Mouse (Mus musculus): ENCODE results near the gene Eif2b3. TPM values are rescaled to one million over a fixed set of nuclear protein-coding genes. Genes with fewer than 3 reads are reported as not detected.
A peak's percentile ranks its signal among the peaks of the same experiment; 100 is the strongest.

Gene Eif2b3
- polyA plus RNA-seq, 1 experiment from 2014 or later, result 46.3 TPM

DNA sequence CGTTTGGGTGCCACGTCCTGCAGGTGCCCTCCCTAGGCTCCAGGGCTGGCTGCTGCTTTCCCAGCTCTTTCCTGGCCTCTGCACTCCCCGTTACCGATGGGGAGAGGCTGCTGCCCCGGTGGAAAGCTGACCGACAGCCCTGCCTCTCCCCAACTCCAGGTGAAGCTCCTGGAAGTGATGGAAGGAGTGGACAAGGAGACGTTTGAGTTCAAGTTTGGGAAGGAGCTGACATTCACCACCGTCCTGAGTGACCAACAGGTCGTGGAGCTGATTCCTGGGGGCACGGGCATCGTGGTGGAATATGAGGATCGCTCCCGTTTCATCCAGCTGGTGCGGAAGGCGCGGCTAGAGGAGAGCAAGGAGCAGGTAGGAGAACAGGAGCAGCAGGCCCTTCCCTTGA, 17.2 kb upstream of the Eif2b3 start:
- 91% methylated on average over 16 of the region's 16 CpGs for WGBS
- no peak overlapping the region for H3K27ac ChIP-seq
- no peak for ATAC-seq (ENCODE audit: low FRiP score)
- H3K9me3 ChIP-seq, result no peaks in the 10 kb centered on the region
- no peaks in the 10 kb centered on the region for H3K27me3 ChIP-seq
- no peak overlapping the region for H3K4me2 ChIP-seq
- H3K9ac ChIP-seq, result no peak overlapping the region
- H3K4me3 ChIP-seq, result no peak overlapping the region
- H3K36me3 ChIP-seq, result peaks cover 75% of the 10 kb centered on the region
- no peaks in the 10 kb centered on the region for H3K4me1 ChIP-seq (replicated peaks)

DNA sequence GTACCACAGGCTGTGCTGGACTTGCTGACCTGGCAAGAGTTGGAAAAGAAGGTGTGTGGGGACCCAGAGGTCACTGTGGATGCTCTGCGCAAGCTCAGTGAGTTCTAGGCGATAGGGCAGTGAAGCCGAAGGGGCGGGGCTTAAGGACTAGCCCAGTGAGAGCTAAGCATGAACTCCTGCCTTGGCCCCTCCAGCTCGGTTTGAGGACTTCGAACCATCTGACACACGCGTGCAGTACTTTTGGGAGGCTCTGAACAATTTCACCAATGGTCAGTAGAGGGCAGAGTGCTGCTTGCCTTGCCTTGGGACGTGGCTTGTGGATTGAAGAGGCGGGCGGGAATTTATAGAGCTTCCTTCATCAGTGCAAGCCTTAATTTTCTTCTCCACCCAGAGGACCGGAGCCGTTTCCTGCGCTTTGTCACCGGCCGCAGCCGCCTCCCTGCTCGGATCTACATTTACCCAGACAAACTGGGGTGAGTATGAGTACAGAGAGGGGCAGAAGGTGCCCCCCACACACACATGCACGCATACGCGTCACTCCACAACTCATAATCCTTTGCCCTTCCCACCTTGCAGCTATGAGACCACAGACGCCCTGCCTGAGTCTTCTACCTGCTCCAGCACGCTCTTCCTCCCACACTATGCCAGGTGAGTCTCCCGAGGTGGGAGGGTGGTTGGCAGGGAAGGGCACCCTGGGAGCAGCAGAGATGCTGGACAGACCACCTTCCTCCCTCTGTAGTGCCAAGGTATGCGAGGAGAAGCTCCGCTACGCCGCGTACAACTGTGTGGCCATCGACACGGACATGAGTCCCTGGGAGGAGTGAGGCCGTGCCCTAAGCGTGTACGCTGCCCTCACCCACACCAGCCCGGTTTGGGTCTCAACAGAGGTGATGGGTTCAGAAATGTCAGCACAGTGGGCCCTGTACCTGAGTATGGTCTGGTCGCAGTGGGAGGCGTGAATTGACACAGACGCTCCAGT, 16.4 kb upstream of the Eif2b3 start:
- Histone ChIP-seq H3K4me1 (replicated peaks) (no peaks in the 10 kb centered on the region), H3K27me3 (no peaks in the 10 kb centered on the region), H3K4me3 (no peak overlapping the region), H3K27ac (no peak overlapping the region), H3K9me3 (no peaks in the 10 kb centered on the region), H3K36me3 (peaks cover 70% of the 10 kb centered on the region), H3K9ac (no peak overlapping the region), H3K4me2 (no peak overlapping the region)
- peak; percentile 60 for ATAC-seq (ENCODE audit: low FRiP score)
- WGBS, result 57% methylated on average over 38 of the region's 38 CpGs

DNA sequence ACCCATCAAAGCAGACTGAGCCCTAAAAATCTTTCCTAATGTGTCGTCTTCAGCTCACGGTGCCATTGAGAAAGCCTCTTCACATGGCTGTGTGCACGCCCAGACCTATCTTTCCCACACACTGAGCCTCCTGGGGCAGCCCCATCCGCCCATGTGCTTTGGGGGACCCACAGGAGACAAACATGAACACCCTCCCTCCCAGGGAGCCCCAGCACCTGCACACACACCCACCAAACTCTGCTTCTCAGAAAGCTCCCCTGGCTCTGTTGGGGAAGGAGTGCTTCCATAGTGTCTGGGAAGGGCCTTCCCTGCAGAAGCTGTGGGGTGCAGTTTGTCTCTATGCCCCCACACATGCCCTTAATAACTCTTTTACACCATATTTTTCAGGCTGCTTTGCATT, 14.6 kb upstream of the Eif2b3 start:
- peaks cover 53% of the 10 kb centered on the region for H3K36me3 ChIP-seq
- H3K27ac ChIP-seq, result no peak overlapping the region
- H3K9ac ChIP-seq, result no peak overlapping the region
- no peak overlapping the region for H3K4me3 ChIP-seq
- 88% methylated on average over 4 of the region's 4 CpGs for WGBS
- H3K27me3 ChIP-seq, result no peaks in the 10 kb centered on the region
- H3K9me3 ChIP-seq, result no peaks in the 10 kb centered on the region
- no peak overlapping the region for H3K4me2 ChIP-seq
- ATAC-seq (ENCODE audit: low FRiP score), result no peak
- no peaks in the 10 kb centered on the region for H3K4me1 ChIP-seq (replicated peaks)

DNA sequence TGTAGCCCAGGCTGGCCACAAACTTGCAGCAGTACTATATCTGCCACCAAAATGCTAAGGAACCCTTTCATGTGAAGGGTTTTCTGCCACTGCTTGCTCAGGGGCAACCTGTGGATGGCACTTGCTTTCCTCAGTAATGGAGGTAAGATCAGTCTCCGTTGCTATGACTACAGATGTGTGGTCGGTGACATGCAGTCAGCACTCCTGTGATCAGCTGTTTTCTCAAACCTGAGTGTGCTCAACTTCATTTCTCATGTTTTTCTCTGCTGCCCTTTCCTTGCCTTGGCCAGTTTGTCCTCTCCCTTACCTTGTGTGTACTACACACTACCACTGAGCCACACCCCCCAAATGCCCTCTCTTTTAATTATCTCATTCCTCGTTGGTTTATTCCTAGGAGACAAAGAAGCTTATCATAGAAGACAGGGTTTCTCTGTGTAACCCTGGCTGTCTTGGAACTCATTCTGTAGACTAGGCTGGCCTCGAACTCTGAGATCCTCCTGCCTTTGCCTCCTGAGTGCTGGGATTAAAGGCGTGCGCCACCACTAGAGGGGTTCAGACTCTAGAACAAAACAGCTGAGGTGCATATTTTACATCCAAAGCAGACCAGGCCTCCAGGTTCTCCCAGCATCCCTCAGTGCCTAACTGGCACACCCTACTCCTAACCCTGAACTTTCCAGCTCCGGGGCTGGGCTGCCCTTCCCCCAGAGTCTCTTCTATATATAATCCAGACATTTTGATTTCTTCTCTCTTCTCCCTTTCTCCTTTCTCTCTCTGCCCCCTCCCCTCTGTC, 13.4 kb upstream of the Eif2b3 start:
- no peak for ATAC-seq (ENCODE audit: low FRiP score)
- Histone ChIP-seq H3K27me3 (no peaks in the 10 kb centered on the region), H3K9me3 (no peaks in the 10 kb centered on the region), H3K36me3 (peaks cover 41% of the 10 kb centered on the region), H3K27ac (no peak overlapping the region), H3K9ac (no peak overlapping the region), H3K4me3 (no peak overlapping the region), H3K4me1 (replicated peaks) (no peaks in the 10 kb centered on the region), H3K4me2 (no peak overlapping the region)
- WGBS, result 77% methylated on average over 7 of the region's 7 CpGs

DNA sequence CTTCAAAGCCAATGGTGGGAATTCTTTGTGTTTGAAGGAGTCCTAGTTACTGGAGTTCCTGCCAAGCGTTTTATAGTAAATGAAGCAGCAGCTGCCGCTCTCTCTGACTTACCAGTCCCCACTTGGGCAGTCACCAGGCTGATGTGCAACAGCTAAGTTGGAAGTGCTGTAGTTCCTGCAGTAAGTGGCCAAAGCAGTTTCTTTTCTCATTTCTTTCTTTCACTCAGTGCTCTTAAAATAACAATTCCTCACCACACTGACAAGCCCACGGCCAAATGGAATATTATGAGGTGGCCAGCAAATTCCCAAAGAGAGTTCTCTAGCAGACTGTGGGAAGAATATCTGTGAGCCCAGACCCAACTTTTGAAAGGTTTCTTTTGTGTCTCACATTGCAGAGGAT, 12.1 kb upstream of the Eif2b3 start:
- WGBS, result 65% methylated on average over 3 of the region's 3 CpGs
- ATAC-seq (ENCODE audit: low FRiP score), result no peak
- Histone ChIP-seq H3K9ac (no peak overlapping the region), H3K27ac (no peak overlapping the region), H3K4me3 (no peak overlapping the region), H3K27me3 (no peaks in the 10 kb centered on the region), H3K36me3 (peaks cover 30% of the 10 kb centered on the region), H3K4me2 (no peak overlapping the region), H3K9me3 (no peaks in the 10 kb centered on the region), H3K4me1 (replicated peaks) (no peaks in the 10 kb centered on the region)

DNA sequence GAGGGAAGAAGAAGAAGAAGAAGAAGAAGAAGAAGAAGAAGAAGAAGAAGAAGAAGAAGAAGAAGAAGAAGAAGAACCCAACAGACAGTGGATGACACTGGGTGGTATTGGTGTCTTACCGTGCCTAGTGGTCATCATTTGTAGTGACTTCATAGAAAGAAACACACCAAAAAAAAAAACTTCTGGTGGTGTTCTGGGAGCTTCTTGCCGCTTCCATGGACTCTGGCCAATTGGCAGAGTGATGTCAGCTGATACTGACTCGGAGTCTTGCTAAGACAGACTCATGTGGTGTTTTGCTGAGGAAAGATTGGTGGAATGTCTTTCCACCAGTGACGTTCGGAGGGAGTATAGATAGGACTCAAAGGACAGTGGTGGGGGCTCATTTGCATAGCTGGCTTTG, 9.0 kb upstream of the Eif2b3 start:
- ATAC-seq (ENCODE audit: low FRiP score), result no peak
- Histone ChIP-seq H3K4me2 (no peak overlapping the region), H3K9me3 (no peaks in the 10 kb centered on the region), H3K27ac (no peak overlapping the region), H3K36me3 (no peaks in the 10 kb centered on the region), H3K27me3 (no peaks in the 10 kb centered on the region), H3K4me1 (replicated peaks) (no peaks in the 10 kb centered on the region), H3K9ac (no peak overlapping the region), H3K4me3 (no peak overlapping the region)
- WGBS, result 90% methylated on average over 5 of the region's 5 CpGs

DNA sequence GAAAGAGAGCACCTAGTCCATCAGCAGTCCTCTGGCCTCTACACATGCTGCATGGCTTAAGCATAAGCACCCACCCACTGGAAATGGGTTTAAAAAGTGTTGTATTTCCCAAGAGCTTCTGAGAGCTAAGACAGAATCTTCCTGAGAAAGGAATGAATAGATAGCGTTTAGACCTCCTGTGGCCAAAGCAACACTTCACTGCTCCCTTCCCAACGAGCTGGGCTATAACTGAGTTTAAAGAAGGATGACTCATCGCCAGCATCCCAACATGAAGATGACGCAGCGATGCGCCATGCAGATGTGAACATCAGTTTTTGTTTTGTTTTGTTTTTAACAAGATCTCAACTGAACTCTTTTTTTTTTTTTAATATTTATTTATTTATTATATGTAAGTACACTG, 5.6 kb upstream of the Eif2b3 start:
- Histone ChIP-seq H3K9ac (no peak overlapping the region), H3K4me2 (no peak overlapping the region), H3K36me3 (no peaks in the 10 kb centered on the region), H3K4me1 (replicated peaks) (no peaks in the 10 kb centered on the region), H3K9me3 (no peaks in the 10 kb centered on the region), H3K27ac (no peak overlapping the region), H3K27me3 (no peaks in the 10 kb centered on the region), H3K4me3 (no peak overlapping the region)
- no peak for ATAC-seq (ENCODE audit: low FRiP score)
- WGBS, result 88% methylated on average over 6 of the region's 6 CpGs

DNA sequence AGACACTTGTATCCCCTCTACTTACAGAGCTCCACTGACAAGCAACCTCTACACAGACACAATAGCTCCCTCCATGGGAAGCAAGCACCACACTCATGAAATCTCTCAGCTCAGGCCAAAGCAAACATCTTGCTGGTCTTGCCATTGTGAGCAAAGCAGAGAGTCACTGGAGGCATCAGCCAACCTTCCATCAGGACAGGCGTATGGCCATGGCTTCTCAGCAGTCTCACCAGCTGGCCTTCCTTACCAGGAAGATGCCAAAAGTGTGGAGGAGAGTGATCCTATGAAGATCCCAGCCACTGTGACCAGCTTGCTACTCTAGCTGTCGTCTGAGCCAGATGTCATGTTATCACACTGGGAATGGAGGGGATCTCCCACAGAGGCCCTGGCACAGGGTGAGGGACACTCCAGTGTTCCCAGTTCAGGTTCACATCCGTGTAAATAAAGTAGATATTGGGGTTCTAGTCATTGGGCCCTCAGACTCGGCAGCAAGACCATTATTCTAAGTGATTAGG, 4.2 kb upstream of the Eif2b3 start:
- WGBS, result 64% methylated on average over 4 of the region's 4 CpGs
- Histone ChIP-seq H3K27me3 (no peaks in the 10 kb centered on the region), H3K9ac (no peak overlapping the region), H3K27ac (no peak overlapping the region), H3K4me1 (replicated peaks) (peaks cover 3% of the 10 kb centered on the region), H3K4me3 (no peak overlapping the region), H3K36me3 (no peaks in the 10 kb centered on the region), H3K9me3 (no peaks in the 10 kb centered on the region), H3K4me2 (no peak overlapping the region)
- ATAC-seq (ENCODE audit: low FRiP score), result no peak

DNA sequence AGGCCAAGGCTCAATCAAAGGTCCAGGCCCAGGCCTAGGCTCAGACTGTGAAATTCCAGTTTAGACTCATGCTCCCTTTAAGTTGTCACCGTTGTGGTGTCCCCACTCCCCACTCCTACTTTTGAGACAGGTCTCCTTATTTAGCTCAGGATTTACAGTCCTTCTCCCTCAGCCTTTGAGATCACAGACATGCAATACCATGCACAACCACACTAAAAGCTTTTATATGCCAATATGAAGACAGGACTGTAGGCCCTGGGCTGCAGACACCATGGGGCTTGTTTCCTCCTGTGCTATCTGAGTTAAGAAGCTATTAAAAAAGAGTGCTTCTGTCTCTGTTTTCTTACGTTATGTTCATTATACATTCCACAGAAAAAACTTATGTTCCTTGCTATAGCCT, 1.5 kb upstream of the Eif2b3 start:
- ATAC-seq (ENCODE audit: low FRiP score), result no peak
- peaks cover 11% of the 10 kb centered on the region for H3K4me1 ChIP-seq (replicated peaks)
- no peaks in the 10 kb centered on the region for H3K9me3 ChIP-seq
- no peak overlapping the region for H3K9ac ChIP-seq
- H3K4me2 ChIP-seq, result no peak overlapping the region
- WGBS, result 96% methylated on average over 2 of the region's 2 CpGs
- H3K36me3 ChIP-seq, result peaks cover 8% of the 10 kb centered on the region
- H3K4me3 ChIP-seq, result no peak overlapping the region
- H3K27ac ChIP-seq, result no peak overlapping the region
- no peaks in the 10 kb centered on the region for H3K27me3 ChIP-seq

DNA sequence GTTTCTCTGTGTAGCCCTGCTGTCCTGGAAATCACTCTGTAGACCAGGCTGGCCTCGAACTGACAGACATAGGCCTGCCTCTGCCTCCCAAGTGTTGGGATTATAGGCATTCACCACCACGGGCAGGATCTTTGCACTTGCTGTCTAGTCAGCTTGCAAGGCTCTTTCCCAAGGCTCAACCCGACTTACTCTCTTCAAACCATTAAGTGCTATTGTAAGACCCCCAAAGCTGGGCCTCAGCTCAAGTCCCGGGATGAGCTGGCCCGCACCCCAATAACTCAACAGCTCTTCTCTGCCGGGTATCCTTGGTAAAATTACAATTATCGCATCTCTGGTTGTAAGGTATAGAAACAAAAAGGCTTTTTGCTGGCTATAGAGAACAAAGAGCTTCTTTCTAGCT, 875 bp upstream of the Eif2b3 start:
- 86% methylated on average over 7 of the region's 7 CpGs for WGBS
- H3K9me3 ChIP-seq, result no peaks in the 10 kb centered on the region
- H3K27me3 ChIP-seq, result no peaks in the 10 kb centered on the region
- no peak for ATAC-seq (ENCODE audit: low FRiP score)
- no peak overlapping the region for H3K4me3 ChIP-seq
- no peak overlapping the region for H3K4me2 ChIP-seq
- peaks cover 11% of the 10 kb centered on the region for H3K4me1 ChIP-seq (replicated peaks)
- H3K36me3 ChIP-seq, result peaks cover 14% of the 10 kb centered on the region
- H3K9ac ChIP-seq, result no peak overlapping the region
- no peak overlapping the region for H3K27ac ChIP-seq

DNA sequence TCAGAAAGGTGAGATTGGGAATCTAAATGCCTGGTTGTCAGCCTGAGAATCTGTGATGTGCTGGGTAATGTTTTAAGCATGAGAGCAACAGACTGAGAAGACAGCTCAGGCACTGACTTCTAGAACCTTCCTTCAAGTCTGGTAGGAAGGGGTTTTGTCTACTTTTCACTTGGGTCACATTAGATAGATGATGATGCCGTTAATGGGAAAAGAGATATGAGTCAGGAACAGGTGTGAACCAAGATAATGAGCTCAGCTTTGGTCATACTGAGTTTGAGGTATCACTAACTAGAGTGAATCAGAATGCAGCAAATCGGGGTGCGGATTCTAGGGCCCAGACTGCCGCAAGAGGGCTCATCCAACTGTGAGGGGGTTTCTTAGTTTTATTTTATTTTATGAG, 4.3 kb downstream of the Eif2b3 start:
- ATAC-seq (ENCODE audit: low FRiP score), result no peak
- Histone ChIP-seq H3K36me3 (peaks cover 34% of the 10 kb centered on the region), H3K27ac (no peak overlapping the region), H3K4me3 (no peak overlapping the region), H3K4me2 (no peak overlapping the region), H3K9ac (no peak overlapping the region), H3K9me3 (no peaks in the 10 kb centered on the region), H3K27me3 (no peaks in the 10 kb centered on the region), H3K4me1 (replicated peaks) (peaks cover 11% of the 10 kb centered on the region)
- over 99% methylated on average over 4 of the region's 4 CpGs for WGBS

DNA sequence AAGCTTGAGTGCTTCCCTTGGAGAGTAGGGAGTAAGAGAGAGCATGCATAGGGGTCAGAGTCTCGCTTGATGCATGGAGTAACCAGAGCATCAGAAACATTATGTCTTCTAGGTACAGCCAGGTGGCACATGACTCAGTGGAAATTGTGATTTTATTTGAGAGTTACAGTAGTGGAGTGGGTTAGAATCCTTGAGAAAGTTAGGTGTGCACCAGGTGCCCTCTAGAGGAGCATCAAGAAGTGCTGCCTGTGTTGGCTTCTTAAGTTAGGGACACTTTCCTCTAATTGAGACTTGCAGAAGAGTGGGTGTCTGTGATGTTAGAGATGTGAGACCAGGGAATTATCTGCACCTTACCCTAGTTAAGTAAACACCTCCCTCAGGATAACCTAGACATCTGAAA, 11.9 kb downstream of the Eif2b3 start:
- no peak overlapping the region; the same call in 1 of the 2 replicates for H3K27ac ChIP-seq
- no peak overlapping the region for H3K4me2 ChIP-seq
- WGBS, result 100% methylated on average over 1 of the region's 1 CpGs
- H3K9ac ChIP-seq, result no peak overlapping the region
- H3K27me3 ChIP-seq, result no peaks in the 10 kb centered on the region
- no peaks in the 10 kb centered on the region for H3K9me3 ChIP-seq
- H3K36me3 ChIP-seq, result peaks cover 28% of the 10 kb centered on the region
- H3K4me3 ChIP-seq, result no peak overlapping the region
- 0 out of 2 replicates have a peak, but pooled peaks cover 3% of the 10 kb centered on the region for H3K4me1 ChIP-seq (replicated peaks)
- no peak for ATAC-seq (ENCODE audit: low FRiP score)

Data from hindbrain, embryonic 13.5 days (tissue).